Mouse (Mus musculus) midbrain, embryonic 13.5 days (tissue): ENCODE results near the gene Ccdc14. TPM values are rescaled to one million over a fixed set of nuclear protein-coding genes. Genes with fewer than 3 reads are reported as not detected.
A peak's percentile ranks its signal among the peaks of the same experiment; 100 is the strongest.
"Not testable (repeated sequence)": the region's sequence is repeated elsewhere in the genome, so short reads cannot be mapped to it uniquely, and the experiment has no call there.

Experiments used
- ATAC-seq: fragments of 200-750 bp; cut with Nextera tagmentation; 2 replicates; pipeline ENCODE4 v1.8.0; 2017; ENCODE audit warnings: mild to moderate bottlenecking, moderate TSS enrichment, moderate library complexity
- H3K27ac ChIP-seq: fragments of 300-500 bp; sonication (generic); 2 replicates; pipeline ENCODE4 v1.5.1; 2015; ENCODE audit warnings: inconsistent platforms, mild to moderate bottlenecking, moderate library complexity
- H3K27me3 ChIP-seq: fragments of 300-500 bp; sonication (generic); 2 replicates; pipeline ENCODE4 v1.6.1; 2015; ENCODE audit warnings: mild to moderate bottlenecking, inconsistent platforms
- H3K36me3 ChIP-seq: fragments of 300-500 bp; sonication (generic); 2 replicates; pipeline ENCODE4 v1.6.1; 2015; ENCODE audit warnings: mild to moderate bottlenecking, inconsistent platforms
- H3K4me1 ChIP-seq: fragments of 300-500 bp; sonication (generic); replicated peaks from 2 replicates; pipeline ENCODE4 v1.6.1; 2015; ENCODE audit warnings: inconsistent platforms
- H3K4me2 ChIP-seq: fragments of 300-500 bp; sonication (generic); replicated peaks from 2 replicates; pipeline ENCODE4 v1.6.1; 2015; ENCODE audit warnings: moderate library complexity, mild to moderate bottlenecking, inconsistent platforms
- H3K4me3 ChIP-seq: fragments of 300-500 bp; sonication (generic); replicated peaks from 2 replicates; pipeline ENCODE4 v1.5.1; 2015; ENCODE audit warnings: mild to moderate bottlenecking, inconsistent platforms
- H3K9ac ChIP-seq: fragments of 300-500 bp; sonication (generic); replicated peaks from 2 replicates; pipeline ENCODE4 v1.6.1; 2015; ENCODE audit warnings: mild to moderate bottlenecking, inconsistent platforms
- H3K9me3 ChIP-seq: fragments of 300-500 bp; sonication (generic); 2 replicates; pipeline ENCODE4 v1.6.1; 2016; ENCODE audit warnings: mild to moderate bottlenecking, inconsistent platforms
- WGBS: fragments of 180-500 bp; shearing (Covaris S2); methylation state at CpG from one replicate; pipeline ENCODE4 v1.1.7; 2015; 5-methylcytosine and 5-hydroxymethylcytosine counted together
- polyA plus RNA-seq: library from polyadenylated mRNA; unstranded; fragments of >200 nt; fragmentation: Nextera tagmentation; extraction: Ambion mirVana; gene quantifications from 2 replicates; pipeline ENCODE4 v1.2.1, GENCODE M21; 2015

Ccdc14 gene
- polyA plus RNA-seq, 1 experiment from 2014 or later, result 5.5 TPM

GRCm38 (mm10) chr16:34728610-34729009, 38.2 kb downstream of the Ccdc14 start:
- H3K27me3 ChIP-seq, ATAC-seq, H3K9me3 ChIP-seq, H3K4me3 ChIP-seq, H3K4me2 ChIP-seq, H3K4me1 ChIP-seq, H3K27ac ChIP-seq, H3K9ac ChIP-seq: not testable (repeated sequence)
- peaks cover 19% of the 10 kb centered on the region for H3K36me3 ChIP-seq

DNA sequence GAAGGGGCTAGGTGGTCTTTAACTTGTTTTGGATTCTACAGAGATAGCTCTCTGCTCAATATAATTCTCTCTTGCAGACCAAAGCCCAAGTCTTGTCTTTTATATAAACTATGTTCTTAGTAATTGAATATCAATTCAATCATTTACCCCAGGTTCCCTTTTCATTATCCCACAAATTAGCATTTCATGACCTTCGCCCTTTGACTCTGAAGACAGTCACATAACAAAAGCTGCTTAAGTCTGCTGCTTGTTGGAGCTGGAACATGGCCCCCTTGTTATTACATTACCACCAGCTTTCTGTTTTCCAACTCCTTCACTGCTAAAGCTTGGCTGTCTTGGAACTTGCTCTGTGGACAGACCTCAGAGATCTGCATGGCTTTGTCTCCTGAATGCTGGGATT, 39.0 kb downstream of the Ccdc14 start:
- Histone ChIP-seq H3K27me3 (no peaks in the 10 kb centered on the region), H3K9me3 (no peaks in the 10 kb centered on the region), H3K36me3 (peaks cover 15% of the 10 kb centered on the region), H3K27ac (no peak overlapping the region), H3K4me1 (no peaks in the 10 kb centered on the region), H3K9ac (no peak overlapping the region), H3K4me3 (no peak overlapping the region), H3K4me2 (no peak overlapping the region)
- 97% methylated on average over 1 of the region's 1 CpGs for WGBS
- ATAC-seq, result no peak

DNA sequence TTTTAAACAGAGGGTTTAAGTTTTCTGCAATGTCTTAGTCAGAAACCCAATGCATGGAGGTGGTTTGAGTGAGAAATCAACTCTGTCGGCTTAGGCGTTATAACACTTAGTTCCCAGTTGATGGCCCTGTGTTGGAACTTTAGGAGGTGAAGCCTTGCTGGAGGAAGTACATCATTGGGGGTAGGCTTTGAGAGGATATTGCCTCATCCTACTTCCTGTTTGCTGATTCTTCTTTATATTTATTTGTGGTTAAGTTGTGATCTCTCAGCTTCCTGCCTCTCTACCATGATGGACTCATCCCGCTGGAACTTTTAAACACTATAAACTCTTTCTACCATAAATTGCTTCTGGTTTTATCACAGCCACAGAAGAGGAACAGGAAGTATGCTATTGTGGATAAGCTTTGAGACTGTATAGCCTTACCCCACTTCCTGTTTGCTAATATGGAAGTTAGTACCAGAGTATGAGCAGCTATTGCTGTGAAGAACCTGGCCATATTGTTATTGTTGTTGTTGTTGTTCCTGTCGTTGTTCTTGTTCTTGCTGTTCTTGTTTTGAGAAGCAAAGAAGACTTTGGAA, 48.3 kb downstream of the Ccdc14 start:
- no peaks in the 10 kb centered on the region for H3K9me3 ChIP-seq
- no peak overlapping the region for H3K4me2 ChIP-seq
- no peaks in the 10 kb centered on the region for H3K4me1 ChIP-seq
- no peak overlapping the region for H3K9ac ChIP-seq
- H3K36me3 ChIP-seq, result no peaks in the 10 kb centered on the region
- ATAC-seq, result no peak
- H3K4me3 ChIP-seq, result no peak overlapping the region
- 94% methylated on average over 4 of the region's 4 CpGs for WGBS
- H3K27ac ChIP-seq, result no peak overlapping the region
- H3K27me3 ChIP-seq, result peaks cover 4% of the 10 kb centered on the region

- no peak overlapping the region for H3K4me2 ChIP-seq
Measured at GRCm38 (mm10) chr16:34742930-34743329, 52.5 kb downstream of the Ccdc14 start.

DNA sequence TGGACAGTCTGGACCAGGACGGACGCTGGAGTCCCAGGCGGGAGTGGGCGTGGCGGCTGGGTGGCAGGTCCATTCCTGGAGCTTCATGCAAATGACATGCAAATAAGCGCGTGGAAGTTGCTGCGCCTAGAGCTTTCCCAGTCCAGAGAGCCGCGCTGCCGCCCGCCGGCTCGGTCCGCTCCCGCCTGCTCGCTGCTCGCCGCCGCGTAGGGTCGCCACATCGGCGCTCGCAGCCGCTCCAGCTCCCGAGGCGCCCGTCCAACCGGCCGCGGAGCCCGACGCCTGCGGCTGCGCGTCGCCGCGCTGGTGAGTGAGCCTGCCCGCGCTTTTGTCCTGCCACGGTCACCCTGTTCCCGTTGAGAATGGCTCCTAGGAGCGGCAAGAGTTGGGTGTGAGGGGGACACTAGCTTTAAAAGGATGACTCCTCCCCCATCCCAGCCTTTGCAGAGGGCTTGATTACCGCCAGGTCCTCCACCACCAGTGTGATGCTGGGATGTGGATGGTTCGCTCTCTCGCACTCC, 54.7 kb downstream of the Ccdc14 start, which contains the start of gene Mylk:
Gene Mylk, plus strand, starts transcription at position 146 of the 521 bp plus-strand sequence.
- Histone ChIP-seq H3K9ac (peak within 1 kb of the TSS; percentile 63), H3K4me1 (peaks cover 25% of the 10 kb centered on the region), H3K27me3 (peaks cover 29% of the 10 kb centered on the region), H3K36me3 (no peaks in the 10 kb centered on the region), H3K9me3 (no peaks in the 10 kb centered on the region), H3K27ac (no peak within 1 kb of the TSS), H3K4me2 (peak within 1 kb of the TSS; percentile 92), H3K4me3 (peak within 1 kb of the TSS; percentile 49)
- 0% methylated on average over 48 of the region's 48 CpGs for WGBS
- peak; percentile 95 for ATAC-seq

More at GRCm38 (mm10) chr16:34742930-34743329, 52.5 kb downstream of the Ccdc14 start:
- H3K27ac ChIP-seq, result no peak overlapping the region
- ATAC-seq, result no peak
- no peaks in the 10 kb centered on the region for H3K9me3 ChIP-seq
- peaks cover 29% of the 10 kb centered on the region for H3K27me3 ChIP-seq
- no peak overlapping the region for H3K4me3 ChIP-seq
- 47% methylated on average over 2 of the region's 2 CpGs for WGBS
- H3K36me3 ChIP-seq, result no peaks in the 10 kb centered on the region
- peaks cover 11% of the 10 kb centered on the region for H3K4me1 ChIP-seq
- H3K9ac ChIP-seq, result no peak overlapping the region

- 12% methylated on average over 11 of the region's 11 CpGs for WGBS
- Histone ChIP-seq H3K4me1 (peaks cover 25% of the 10 kb centered on the region), H3K36me3 (no peaks in the 10 kb centered on the region), H3K9me3 (no peaks in the 10 kb centered on the region), H3K27ac (no peak overlapping the region), H3K27me3 (peaks cover 33% of the 10 kb centered on the region), H3K9ac (no peak overlapping the region; the same call in 1 of the 2 replicates), H3K4me2 (no peak overlapping the region; the same call in 1 of the 2 replicates), H3K4me3 (no peak overlapping the region)
- ATAC-seq, result peak; percentile 58; the same call in 1 of the 2 replicates
Measured at GRCm38 (mm10) chr16:34748081-34748720, 57.8 kb downstream of the Ccdc14 start.

- Histone ChIP-seq H3K9me3 (no peaks in the 10 kb centered on the region), H3K4me1 (peaks cover 25% of the 10 kb centered on the region), H3K36me3 (no peaks in the 10 kb centered on the region), H3K27me3 (peaks cover 22% of the 10 kb centered on the region), H3K4me2 (no peak overlapping the region), H3K9ac (no peak overlapping the region), H3K27ac (no peak overlapping the region), H3K4me3 (no peak overlapping the region)
- ATAC-seq, result no peak
- 54% methylated on average over 4 of the region's 4 CpGs for WGBS
Measured at GRCm38 (mm10) chr16:34749536-34749935, 59.1 kb downstream of the Ccdc14 start.

DNA sequence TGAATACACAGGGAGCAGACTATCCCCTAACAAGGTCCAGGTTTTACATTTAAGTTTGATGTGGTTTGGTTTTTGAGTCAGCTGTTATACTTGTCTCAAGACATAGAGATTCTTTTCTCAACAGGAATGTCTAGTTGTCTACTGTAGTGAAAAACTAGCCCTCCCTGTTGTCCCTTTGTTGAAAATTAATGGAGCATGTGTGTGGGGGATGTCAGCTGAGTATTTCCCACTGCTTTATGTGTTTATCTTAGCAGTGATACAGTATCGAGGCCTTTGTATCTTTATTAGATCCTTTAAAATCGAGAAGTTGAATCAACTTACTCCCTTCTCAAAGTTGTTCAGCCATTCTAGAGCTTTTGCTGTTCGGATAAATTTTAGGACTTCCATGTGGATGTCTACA, 61.6 kb downstream of the Ccdc14 start:
- Histone ChIP-seq H3K4me1 (peaks cover 16% of the 10 kb centered on the region), H3K9ac (no peak overlapping the region), H3K36me3 (no peaks in the 10 kb centered on the region), H3K27ac (no peak overlapping the region), H3K4me3 (no peak overlapping the region), H3K9me3 (no peaks in the 10 kb centered on the region), H3K27me3 (peaks cover 8% of the 10 kb centered on the region; the same call in 1 of the 2 replicates), H3K4me2 (no peak overlapping the region)
- no peak for ATAC-seq
- WGBS, result 67% methylated on average over 3 of the region's 3 CpGs

DNA sequence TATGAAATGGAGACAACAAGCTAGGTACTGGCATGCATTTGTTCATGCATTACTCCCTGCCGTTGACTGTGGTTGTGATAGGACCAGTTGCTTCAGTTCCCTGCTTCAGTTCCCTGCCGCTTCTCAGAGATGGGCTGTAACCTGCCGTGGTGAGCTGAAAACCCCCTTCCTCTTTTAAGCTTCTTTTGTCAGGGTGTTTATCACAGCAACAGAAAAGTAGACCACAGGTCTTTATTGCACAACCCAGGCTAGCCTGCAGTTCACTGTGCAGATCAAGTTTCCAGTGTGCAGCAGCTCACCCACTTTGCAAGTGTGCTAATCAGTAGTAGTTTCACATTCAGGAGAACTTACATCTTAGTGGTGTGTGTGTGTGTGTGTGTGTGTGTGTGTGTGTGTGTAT, 62.6 kb downstream of the Ccdc14 start:
- Histone ChIP-seq H3K4me2 (no peak overlapping the region), H3K36me3 (no peaks in the 10 kb centered on the region), H3K9me3 (no peaks in the 10 kb centered on the region), H3K27me3 (0 out of 2 replicates have a peak, but pooled peaks cover 4% of the 10 kb centered on the region), H3K9ac (no peak overlapping the region), H3K27ac (no peak overlapping the region), H3K4me3 (no peak overlapping the region), H3K4me1 (peaks cover 13% of the 10 kb centered on the region)
- no peak for ATAC-seq
- WGBS, result 87% methylated on average over 3 of the region's 3 CpGs

- 0 out of 2 replicates have a peak, but pooled peaks cover 4% of the 10 kb centered on the region for H3K27me3 ChIP-seq
- no peak overlapping the region for H3K27ac ChIP-seq
- H3K4me2 ChIP-seq, result no peak overlapping the region
- H3K9me3 ChIP-seq, result no peaks in the 10 kb centered on the region
- no peaks in the 10 kb centered on the region for H3K36me3 ChIP-seq
- no peak overlapping the region for H3K4me3 ChIP-seq
- no peak for ATAC-seq
- no peak overlapping the region for H3K9ac ChIP-seq
- whole genome bisulfite sequencing, result 55% methylated on average over 7 of the region's 7 CpGs
- H3K4me1 ChIP-seq, result no peaks in the 10 kb centered on the region
Measured at GRCm38 (mm10) chr16:34756991-34757390, 66.6 kb downstream of the Ccdc14 start.

- no peaks in the 10 kb centered on the region for H3K4me1 ChIP-seq
- WGBS, result 44% methylated on average over 5 of the region's 5 CpGs
- ATAC-seq, result no peak
Measured at GRCm38 (mm10) chr16:34758205-34758604, 67.8 kb downstream of the Ccdc14 start.

GRCm38 (mm10) chr16:34763959-34764591, 73.7 kb downstream of the Ccdc14 start:
- Histone ChIP-seq H3K4me2 (no peak overlapping the region), H3K4me3 (no peak overlapping the region), H3K27me3 (peaks cover 11% of the 10 kb centered on the region), H3K9ac (no peak overlapping the region), H3K4me1 (0 out of 2 replicates have a peak, but pooled peaks cover 6% of the 10 kb centered on the region), H3K9me3 (no peaks in the 10 kb centered on the region), H3K36me3 (no peaks in the 10 kb centered on the region), H3K27ac (no peak overlapping the region)
- 80% methylated on average over 9 of the region's 9 CpGs for WGBS
- no peak for ATAC-seq

More at GRCm38 (mm10) chr16:34758205-34758604, 67.8 kb downstream of the Ccdc14 start:
- H3K27me3 ChIP-seq, result no peaks in the 10 kb centered on the region
- no peak overlapping the region for H3K27ac ChIP-seq
- H3K36me3 ChIP-seq, result no peaks in the 10 kb centered on the region
- H3K9me3 ChIP-seq, result no peaks in the 10 kb centered on the region
- H3K4me3 ChIP-seq, result no peak overlapping the region
- H3K9ac ChIP-seq, result no peak overlapping the region
- no peak overlapping the region for H3K4me2 ChIP-seq
